Mouse (Mus musculus) kidney, adult 2 months (tissue): ENCODE results near the gene Plekhb2.
A peak's percentile ranks its signal among the peaks of the same experiment; 100 is the strongest.

Experiments
- CTCF ChIP-seq: fragments of 200-500 bp; conservative IDR thresholded peaks from 2 replicates; pipeline ENCODE4 v1.5.1; 2011; ENCODE audit warnings: low read depth, mild to moderate bottlenecking, control low read depth, low read length, moderate library complexity, mixed read lengths; ENCODE audit not compliant: insufficient read depth, insufficient read length
- POLR2A ChIP-seq: fragments of 200-500 bp; IDR thresholded peaks from one replicate; pipeline ENCODE4 v1.6.1; 2011; ENCODE audit warnings: low read depth, low read length, control low read depth

- TF ChIP-seq CTCF, result peak; percentile 98
- no peak for TF ChIP-seq POLR2A
Measured at GRCm38 (mm10) chr1:34866815-34867573, 17.2 kb downstream of the Plekhb2 start.
